Comparison of ENCODE assay signal across 10 mouse cellular contexts in genomic region chr13:102865971-102866724, GRCm38 (mm10).
DNase-seq lines count a peak whose midpoint lies in the region; ATAC-seq and TF ChIP-seq lines count a peak whose summit lies in the region.
"Had no signal": no experiment of that assay in that cellular context is flagged by ENCODE, and none has a peak within 500 bp of the region (broad histone marks: within the 10 kb centered on the region; RNA-seq: fewer than 3 reads in every experiment).

No protein-coding gene starts in this region.

- peak overlapping the region; percentile 64 for H3K27ac ChIP-seq in heart, embryonic 11.5 days (ENCODE audit: low read depth, low read length)

- no peaks in the 10 kb centered on the region for H3K9me3 ChIP-seq in heart, embryonic 11.5 days (replicated peaks; ENCODE audit: control insufficient read depth, low read length)

- WGBS in heart, embryonic 11.5 days (ENCODE audit: insufficient replicate concordance) = 34% methylated on average over 11 of the region's 11 CpGs

- peaks cover 22% of the 10 kb centered on the region for H3K4me1 ChIP-seq in heart, embryonic 11.5 days (ENCODE audit: control insufficient read depth, insufficient read depth, low read length)

- no peak overlapping the region for H3K4me3 ChIP-seq in heart, embryonic 11.5 days (ENCODE audit: low read depth, low read length)
- H3K4me3 ChIP-seq: myocyte had no signal

- TF ChIP-seq CTCF in brain, embryonic 14.5 days (IDR thresholded peaks at IDR 0.05; ENCODE audit: borderline replicate concordance, extremely low read depth, insufficient read depth, insufficient read length) = no peak

- H3K9ac ChIP-seq in heart, embryonic 11.5 days (ENCODE audit: low read depth, low read length) = no peak overlapping the region

- H3K27me3 ChIP-seq in heart, embryonic 11.5 days (ENCODE audit: control insufficient read depth, insufficient read depth, low read length) = no peaks in the 10 kb centered on the region
- H3K27me3 ChIP-seq: Patski had no signal

- peak; percentile 14 for DNase-seq in kidney, adult 18-20 months
- no peak for DNase-seq in kidney, adult 8-10 months
- peak; percentile 95 for DNase-seq in brain, embryonic 14.5 days (ENCODE audit: low read depth)
- peak; percentile 47 for DNase-seq in layer of hippocampus, adult 11-12 months (ENCODE audit: low spot score)
- DNase-seq in ovary, postnatal 14 days (ENCODE audit: low spot score) = peak; percentile 36
- DNase-seq in T-cell, adult 2 months (ENCODE audit: low spot score) = no peak
- no peak for DNase-seq in cerebellum, adult 11-12 months

- no peaks in the 10 kb centered on the region for H3K36me3 ChIP-seq in heart, embryonic 11.5 days (ENCODE audit: control insufficient read depth, insufficient read depth, low read length)

- TF ChIP-seq POLR2A in brain, embryonic 14.5 days (IDR thresholded peaks at IDR 0.05; ENCODE audit: borderline replicate concordance, extremely low read depth, insufficient read depth, insufficient read length, poor library complexity, severe bottlenecking) = no peak

- peak overlapping the region; percentile 29 for H3K4me2 ChIP-seq in heart, embryonic 11.5 days

- ATAC-seq in heart, embryonic 11.5 days (replicated peaks; ENCODE audit: insufficient number of reproducible peaks, low FRiP score, low TSS enrichment) = no peak; the same call in 1 of the 2 replicates
- ATAC-seq: Patski had no signal

Comparison
In these comparisons a context has a peak if more than half of its experiments do, and no peak if none do; other contexts are left out.
1. DNase-seq: peak in kidney, adult 18-20 months (single experiment), brain, embryonic 14.5 days (single experiment), layer of hippocampus, adult 11-12 months (single experiment) and ovary, postnatal 14 days (single experiment); none in kidney, adult 8-10 months (0 of 2), T-cell, adult 2 months (single experiment) and cerebellum, adult 11-12 months (single experiment).